Mouse (Mus musculus): ENCODE measurements around the gene Lcn11.

The Lcn11 gene

GRCm38 (mm10) chr2:25828344-25828947, 51.6 kb downstream of the Lcn11 start:
- no peak for DNase-seq

Data from cerebellum, postnatal 36 days (tissue).